Mouse (Mus musculus): ENCODE results near the gene Ascc1. TPM values are rescaled to one million over a fixed set of nuclear protein-coding genes. Genes with fewer than 3 reads are reported as not detected.

Ascc1 gene
- total and polyA plus RNA-seq, 3 experiments = 17.0 to 37.9 TPM; not detected in 1

DNA sequence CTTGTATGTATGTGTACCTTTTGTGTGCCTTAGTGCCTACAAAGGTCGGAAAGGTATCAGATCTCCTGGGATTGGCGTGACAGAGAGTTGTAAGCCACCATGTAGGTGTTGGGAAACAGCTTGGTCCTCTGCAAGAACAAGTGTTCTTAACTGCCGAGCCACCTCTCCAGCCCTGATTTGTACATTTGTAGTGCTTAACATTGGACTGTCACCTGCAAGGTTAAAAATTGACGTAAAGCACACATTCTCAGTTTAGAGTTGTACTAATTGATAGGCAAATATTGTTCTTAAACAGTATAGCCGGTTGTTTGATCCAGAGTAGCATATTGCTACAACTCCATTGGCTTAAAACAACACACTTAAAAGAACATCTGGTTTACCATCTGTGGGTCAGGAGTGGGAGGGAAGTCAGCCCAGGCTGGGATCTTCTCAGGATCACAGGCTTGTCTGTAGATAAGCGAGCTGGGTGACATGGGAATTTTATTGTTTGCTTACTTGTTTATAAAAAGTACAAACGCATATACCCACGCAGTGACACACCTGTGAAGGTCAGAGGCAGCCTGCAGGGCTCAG, 39.8 kb downstream of the Ascc1 start:
- H3K27me3 ChIP-seq (ENCODE audit: control insufficient read depth in 1 of 2, insufficient read depth in 2 of 2, low read length in 2 of 2) = no peaks in the 10 kb centered on the region
- H3K9me3 ChIP-seq (replicated peaks; ENCODE audit: insufficient read depth, low read length) = no peaks in the 10 kb centered on the region
- H3K4me3 ChIP-seq (ENCODE audit: control insufficient read depth in 1 of 2, insufficient read depth in 1 of 2, low read depth in 2 of 2, low read length in 2 of 2) = no peak overlapping the region

GRCm38 (mm10) chr10:60046696-60047095, 44.1 kb downstream of the Ascc1 start:
- H3K4me3 ChIP-seq (ENCODE audit: control insufficient read depth in 1 of 2, insufficient read depth in 1 of 2, low read depth in 2 of 2, low read length in 2 of 2) = no peak overlapping the region
- no peaks in the 10 kb centered on the region for H3K79me2 ChIP-seq (ENCODE audit: control insufficient read depth, insufficient read depth, low read length, poor library complexity)
- DNase-seq (ENCODE audit: low read depth, low spot score) = no peak
- H3K9me3 ChIP-seq (replicated peaks; ENCODE audit: insufficient read depth, low read length) = no peaks in the 10 kb centered on the region
- H3K36me3 ChIP-seq (ENCODE audit: control insufficient read depth in 1 of 2, insufficient read depth in 2 of 2, low read length in 2 of 2) = no peaks in the 10 kb centered on the region; a peak in 1 of 4 replicates
- no peak overlapping the region for H3K27ac ChIP-seq (ENCODE audit: control insufficient read depth, low read depth, low read length)
- H3K27me3 ChIP-seq (ENCODE audit: control insufficient read depth in 1 of 2, insufficient read depth in 2 of 2, low read length in 2 of 2) = no peaks in the 10 kb centered on the region
- no peaks in the 10 kb centered on the region for H3K4me1 ChIP-seq (ENCODE audit: control insufficient read depth in 1 of 2, insufficient read depth in 2 of 2, low read length in 2 of 2)
- TF ChIP-seq E2F4 (IDR thresholded peaks at IDR 0.05; ENCODE audit: borderline replicate concordance, low read depth, low read length) (no peak), RCOR1 (IDR thresholded peaks at IDR 0.05; ENCODE audit: low read depth, low read length) (no peak), MAZ (IDR thresholded peaks at IDR 0.05; ENCODE audit: low read depth, low read length) (no peak), POLR2AphosphoS5 (IDR thresholded peaks at IDR 0.05; ENCODE audit: borderline replicate concordance, low read depth, low read length) (no peak), CHD1 (IDR thresholded peaks at IDR 0.05; ENCODE audit: low read depth, low read length) (no peak), ETS1 (IDR thresholded peaks at IDR 0.05; ENCODE audit: low read depth, low read length) (no peak), SIN3A (IDR thresholded peaks at IDR 0.05; ENCODE audit: low read length) (no peak)
- no peak overlapping the region for H3K9ac ChIP-seq (ENCODE audit: control insufficient read depth, low read depth, low read length, poor library complexity, severe bottlenecking)

More for the DNA sequence above, 39.8 kb downstream of the Ascc1 start:
- no peaks in the 10 kb centered on the region for H3K4me1 ChIP-seq (ENCODE audit: control insufficient read depth in 1 of 2, insufficient read depth in 2 of 2, low read length in 2 of 2)
- no peak for DNase-seq (ENCODE audit: low read depth, low spot score)
- H3K79me2 ChIP-seq (ENCODE audit: control insufficient read depth, insufficient read depth, low read length, poor library complexity) = no peaks in the 10 kb centered on the region
- TF ChIP-seq SMC3 (IDR thresholded peaks at IDR 0.05; ENCODE audit: low read depth, low read length) (no peak), ZKSCAN1 (IDR thresholded peaks at IDR 0.05; ENCODE audit: low read depth, low read length) (no peak), CTCF (IDR thresholded peaks at IDR 0.05 in 2 of 3, conservative IDR thresholded peaks at IDR 0.05 in 1 of 3; ENCODE audit: control insufficient read depth in 1 of 3, insufficient read depth in 1 of 3, low read depth in 2 of 3, low read length in 3 of 3, poor library complexity in 1 of 3, severe bottlenecking in 1 of 3) (no peak), KAT2A (conservative IDR thresholded peaks at IDR 0.05; ENCODE audit: low read depth, low read length) (no peak), GATA1 (IDR thresholded peaks at IDR 0.05; ENCODE audit: low read depth, low read length) (no peak), NELFE (IDR thresholded peaks at IDR 0.05; ENCODE audit: low read depth, low read length) (no peak), CHD2 (IDR thresholded peaks at IDR 0.05; ENCODE audit: low read length) (no peak), CHD1 (IDR thresholded peaks at IDR 0.05; ENCODE audit: low read depth, low read length) (no peak), E2F4 (IDR thresholded peaks at IDR 0.05; ENCODE audit: borderline replicate concordance, low read depth, low read length) (no peak), MYB (IDR thresholded peaks at IDR 0.05; ENCODE audit: low read depth, low read length) (no peak), GABPA (IDR thresholded peaks at IDR 0.05; ENCODE audit: low read depth, low read length) (no peak), USF1 (IDR thresholded peaks at IDR 0.05; ENCODE audit: low read depth, low read length) (no peak), USF2 (IDR thresholded peaks at IDR 0.05; ENCODE audit: borderline replicate concordance in 1 of 2, insufficient read depth in 1 of 2, low read depth in 1 of 2, low read length in 2 of 2) (no peak), TBP (IDR thresholded peaks at IDR 0.05; ENCODE audit: low read depth, low read length) (no peak), NRF1 (IDR thresholded peaks at IDR 0.05; ENCODE audit: insufficient read depth, low read depth, low read length, poor library complexity, severe bottlenecking) (no peak), POLR2AphosphoS2 (IDR thresholded peaks at IDR 0.05; ENCODE audit: low read length) (no peak), MYC (IDR thresholded peaks at IDR 0.05; ENCODE audit: low read depth, low read length) (no peak), RCOR1 (IDR thresholded peaks at IDR 0.05; ENCODE audit: low read depth, low read length) (no peak), SIN3A (IDR thresholded peaks at IDR 0.05; ENCODE audit: low read length) (no peak)
- H3K27ac ChIP-seq (ENCODE audit: control insufficient read depth, low read depth, low read length) = no peak overlapping the region
- no peaks in the 10 kb centered on the region for H3K36me3 ChIP-seq (ENCODE audit: control insufficient read depth in 1 of 2, insufficient read depth in 2 of 2, low read length in 2 of 2)
- no peak overlapping the region for H3K9ac ChIP-seq (ENCODE audit: control insufficient read depth, low read depth, low read length, poor library complexity, severe bottlenecking)
